Mouse (Mus musculus) heart, adult 10 weeks (tissue): Measurements from ENCODE around the gene Tmem11. TPM values are rescaled to one million over a fixed set of nuclear protein-coding genes. Genes with fewer than 3 reads are reported as not detected.

Source experiments
- polyA plus RNA-seq: library from polyadenylated mRNA; stranded (reverse); fragments of 350-450 nt; fragmentation: Illumina TruSeq; extraction: RNeasy Lipid Tissue Mini Kit (QIAGEN cat#74804); gene quantifications from one replicate; pipeline ENCODE4 v1.2.3, GENCODE M21; 2014; ENCODE audit warnings: low read depth, low replicate concordance

The Tmem11 gene
- 37.8 TPM for polyA plus RNA-seq

DNA sequence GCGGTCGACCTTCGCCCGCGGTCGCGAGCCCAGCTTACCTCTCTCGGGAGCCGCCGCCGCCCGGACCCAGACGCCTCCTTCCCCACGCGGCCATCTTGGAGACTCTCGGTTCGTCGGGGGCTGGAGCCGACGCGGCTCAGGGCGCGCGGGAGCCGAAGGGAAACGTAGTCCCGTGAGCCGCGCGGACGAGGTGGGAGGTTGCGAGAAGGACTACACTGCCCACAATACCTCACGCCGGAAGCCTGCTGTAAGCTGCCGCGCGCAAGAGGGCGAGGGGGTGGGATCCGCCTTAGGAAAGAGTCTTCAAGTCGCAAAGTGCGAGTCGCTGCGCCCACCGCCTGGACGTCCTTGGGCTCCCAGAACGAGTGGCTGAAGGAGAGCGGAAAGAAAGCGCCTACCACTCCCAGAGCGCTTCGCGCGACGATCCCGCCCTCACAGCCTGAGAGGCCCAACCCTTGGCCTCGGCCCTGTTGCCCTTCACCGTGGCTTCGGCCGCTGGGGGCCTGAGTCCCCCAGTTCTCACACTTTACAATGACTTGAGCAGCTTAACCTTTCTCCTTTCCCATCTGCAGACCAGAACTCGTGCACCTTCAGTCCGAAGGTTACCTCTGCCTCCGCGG lies at the start of gene Tmem11:
TSS of gene Tmem11 (minus strand) at position 598 of the 620 bp plus-strand sequence.

DNA sequence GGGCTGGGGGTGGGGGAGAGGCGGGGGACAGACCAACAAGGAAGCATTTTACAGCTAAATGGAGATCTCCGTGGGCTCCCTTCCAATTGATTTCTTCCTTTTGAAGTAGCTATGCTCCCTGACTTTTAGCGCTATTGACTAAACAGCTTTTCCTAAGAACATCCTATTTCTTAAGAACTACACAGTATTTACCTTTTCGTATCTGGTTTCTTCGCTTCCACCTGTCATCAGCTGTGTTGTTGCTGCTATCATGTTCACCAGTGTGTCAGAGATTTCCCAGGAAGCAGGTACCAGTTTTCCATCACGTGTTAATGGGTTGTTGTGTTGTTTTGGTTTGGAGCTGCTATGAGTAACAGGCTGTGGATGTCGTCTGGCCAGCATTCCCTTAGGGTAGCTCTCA lies 35.4 kb upstream of the Tmem11 start, which contains the start of gene Natd1:
TSS of gene Natd1 (minus strand) at position 260 of the 400 bp plus-strand sequence.

DNA sequence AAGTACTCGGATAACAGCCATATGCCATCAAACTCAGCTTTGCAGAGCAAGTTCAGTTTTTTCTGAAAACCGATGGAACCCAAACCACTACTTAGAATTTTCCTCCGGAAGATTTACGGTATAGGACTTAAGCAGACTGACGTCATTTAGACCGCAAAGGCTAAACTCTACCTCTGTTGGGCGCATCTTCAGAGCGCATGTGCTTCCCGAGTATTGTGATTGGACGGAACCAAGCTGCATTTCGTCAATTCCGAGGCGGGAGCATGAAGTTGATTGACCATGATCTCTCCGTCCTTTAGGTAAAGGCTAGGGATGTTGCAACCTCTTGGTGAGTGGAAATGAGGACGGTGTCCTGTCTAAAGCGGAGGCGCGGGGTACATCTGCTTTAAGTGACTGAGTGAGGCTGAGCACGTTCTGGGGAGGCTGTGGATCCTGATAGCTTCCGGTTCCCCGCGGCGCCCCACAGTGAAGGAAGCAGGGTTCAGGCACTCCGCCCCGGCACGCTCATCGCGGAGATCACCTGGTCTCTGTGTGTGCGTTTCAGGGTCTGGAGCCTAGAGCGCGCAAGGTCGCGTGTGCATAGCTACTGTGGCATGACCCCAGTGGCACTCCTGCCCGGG lies 48.5 kb downstream of the Tmem11 start, which contains the start of gene Dhrs7b:
TSS of gene Dhrs7b (plus strand) at position 199 of the 620 bp plus-strand sequence.

Other genes with a start within 250 kb of the Tmem11 start
- gene Llgl1, start 179.5 kb downstream of the Tmem11 start, polyA plus RNA-seq, result 11.0 TPM
- 100 TPM for gene Flii, start 152.0 kb downstream of the Tmem11 start, polyA plus RNA-seq
- 33.0 TPM for gene Mief2, start 150.9 kb downstream of the Tmem11 start, polyA plus RNA-seq
- gene Top3a, start 101.9 kb downstream of the Tmem11 start, polyA plus RNA-seq, result 4.1 TPM
- gene Smcr8, start 101.7 kb downstream of the Tmem11 start, polyA plus RNA-seq, result 11.4 TPM
- gene Shmt1, start 67.6 kb downstream of the Tmem11 start, polyA plus RNA-seq, result 6.6 TPM
- 19.7 TPM for gene Dhrs7b, start 48.6 kb downstream of the Tmem11 start, polyA plus RNA-seq
- gene Natd1, start 35.5 kb upstream of the Tmem11 start, polyA plus RNA-seq, result 9.7 TPM
- gene Map2k3, start 52.8 kb upstream of the Tmem11 start, polyA plus RNA-seq, result 77.8 TPM
- 21.0 TPM for gene Kcnj12, start 143.3 kb upstream of the Tmem11 start, polyA plus RNA-seq
- 0.47 TPM for gene Tnfrsf13b, start 247.5 kb upstream of the Tmem11 start, polyA plus RNA-seq